Mouse (Mus musculus) lung, embryonic 15.5 days (tissue): ENCODE data around the gene Shisa5. TPM values are rescaled to one million over a fixed set of nuclear protein-coding genes. Genes with fewer than 3 reads are reported as not detected.

ENCODE experiments used
- ATAC-seq: fragments of 200-750 bp; cut with Nextera tagmentation; 2 replicates; pipeline ENCODE4 v1.8.0; 2017; ENCODE audit warnings: moderate number of reproducible peaks, borderline replicate concordance; ENCODE audit not compliant: low FRiP score, low TSS enrichment; ENCODE audit errors: extremely low read depth
- H3K27ac ChIP-seq: fragments of 300-500 bp; sonication (generic); 2 replicates; pipeline ENCODE4 v1.5.1; 2015; ENCODE audit warnings: moderate library complexity, mild to moderate bottlenecking, inconsistent platforms
- H3K27me3 ChIP-seq: fragments of 300-500 bp; sonication (generic); 2 replicates; pipeline ENCODE4 v1.6.1; 2015; ENCODE audit warnings: inconsistent platforms
- H3K36me3 ChIP-seq: fragments of 300-500 bp; sonication (generic); 2 replicates; pipeline ENCODE4 v1.6.1; 2015; ENCODE audit warnings: inconsistent platforms
- H3K4me1 ChIP-seq: fragments of 300-500 bp; sonication (generic); 2 replicates; pipeline ENCODE4 v1.6.1; 2015; ENCODE audit warnings: inconsistent platforms
- H3K4me2 ChIP-seq: fragments of 300-500 bp; sonication (generic); 2 replicates; pipeline ENCODE4 v1.6.1; 2015; ENCODE audit warnings: inconsistent platforms, mild to moderate bottlenecking, moderate library complexity
- H3K4me3 ChIP-seq: fragments of 300-500 bp; sonication (generic); 2 replicates; pipeline ENCODE4 v1.5.1; 2015; ENCODE audit warnings: mild to moderate bottlenecking, inconsistent platforms
- H3K9ac ChIP-seq: fragments of 300-500 bp; sonication (generic); 2 replicates; pipeline ENCODE4 v1.6.1; 2015; ENCODE audit warnings: inconsistent platforms
- H3K9me3 ChIP-seq: fragments of 300-500 bp; sonication (generic); 2 replicates; pipeline ENCODE4 v1.6.1; 2016; ENCODE audit warnings: inconsistent platforms
- WGBS: fragments of 180-500 bp; shearing (Covaris S2); methylation state at CpG from one replicate; pipeline ENCODE4 v1.1.7; 2015; 5-methylcytosine and 5-hydroxymethylcytosine counted together
- polyA plus RNA-seq: library from polyadenylated mRNA; unstranded; fragments of >200 nt; fragmentation: Nextera tagmentation; extraction: Ambion mirVana; gene quantifications from 2 replicates; pipeline ENCODE4 v1.2.1, GENCODE M21; 2015

Gene Shisa5
- 83.2 and 98.3 TPM in 2 replicates for polyA plus RNA-seq

DNA sequence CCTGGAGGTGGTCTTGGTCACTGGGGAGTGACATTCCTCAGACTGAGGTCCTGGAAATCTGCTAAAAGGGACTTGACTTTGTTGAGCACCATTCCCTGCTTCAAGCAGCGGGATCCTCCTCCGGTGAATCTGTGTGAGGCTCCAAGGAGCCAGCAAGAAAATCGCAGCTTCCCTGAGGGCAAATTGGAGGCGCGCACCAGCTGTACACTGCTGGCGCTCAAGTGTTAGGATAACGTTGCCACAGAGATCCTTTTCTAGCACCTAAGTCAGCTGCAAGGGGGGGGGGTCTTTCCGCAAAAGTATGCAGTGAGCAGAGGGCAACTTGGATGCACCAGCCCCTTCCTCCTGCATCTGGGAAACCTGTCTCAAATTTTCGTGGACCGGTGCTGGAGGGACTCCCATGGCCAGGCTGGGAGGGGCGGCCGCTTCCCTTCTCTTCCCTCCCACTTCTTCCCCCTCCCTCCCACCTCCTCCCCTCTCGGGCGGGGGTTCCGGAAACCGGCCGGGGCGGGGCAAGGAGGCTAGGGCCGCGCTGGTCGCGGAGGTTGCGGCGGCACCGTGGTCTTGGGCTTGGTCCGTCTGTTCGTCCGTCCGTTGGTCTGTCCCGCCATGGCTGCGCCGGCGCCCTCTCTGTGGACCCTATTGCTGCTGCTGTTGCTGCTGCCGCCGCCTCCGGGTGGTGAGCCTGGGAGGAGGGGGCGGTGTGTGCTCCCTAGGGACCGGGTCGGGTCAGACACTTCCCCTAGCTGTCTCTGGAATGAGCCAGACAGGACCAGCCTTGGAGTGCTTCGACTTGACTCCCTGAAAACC lies at the start of gene Shisa5:
Gene Shisa5 (plus strand): TSS at position 480 of the 810 bp plus-strand sequence.
- peak; percentile 92 for ATAC-seq
- H3K9ac ChIP-seq, result peak within 1 kb of the TSS; percentile 85
- H3K36me3 ChIP-seq, result no peaks in the 10 kb centered on the region
- no peaks in the 10 kb centered on the region for H3K27me3 ChIP-seq
- WGBS, result under 1% methylated on average over 40 of the region's 40 CpGs
- peak within 1 kb of the TSS; percentile 66 for H3K4me2 ChIP-seq
- H3K27ac ChIP-seq, result peak within 1 kb of the TSS; percentile 85
- H3K4me1 ChIP-seq, result peaks cover 30% of the 10 kb centered on the region
- no peaks in the 10 kb centered on the region for H3K9me3 ChIP-seq
- H3K4me3 ChIP-seq, result peak within 1 kb of the TSS; percentile 86

DNA sequence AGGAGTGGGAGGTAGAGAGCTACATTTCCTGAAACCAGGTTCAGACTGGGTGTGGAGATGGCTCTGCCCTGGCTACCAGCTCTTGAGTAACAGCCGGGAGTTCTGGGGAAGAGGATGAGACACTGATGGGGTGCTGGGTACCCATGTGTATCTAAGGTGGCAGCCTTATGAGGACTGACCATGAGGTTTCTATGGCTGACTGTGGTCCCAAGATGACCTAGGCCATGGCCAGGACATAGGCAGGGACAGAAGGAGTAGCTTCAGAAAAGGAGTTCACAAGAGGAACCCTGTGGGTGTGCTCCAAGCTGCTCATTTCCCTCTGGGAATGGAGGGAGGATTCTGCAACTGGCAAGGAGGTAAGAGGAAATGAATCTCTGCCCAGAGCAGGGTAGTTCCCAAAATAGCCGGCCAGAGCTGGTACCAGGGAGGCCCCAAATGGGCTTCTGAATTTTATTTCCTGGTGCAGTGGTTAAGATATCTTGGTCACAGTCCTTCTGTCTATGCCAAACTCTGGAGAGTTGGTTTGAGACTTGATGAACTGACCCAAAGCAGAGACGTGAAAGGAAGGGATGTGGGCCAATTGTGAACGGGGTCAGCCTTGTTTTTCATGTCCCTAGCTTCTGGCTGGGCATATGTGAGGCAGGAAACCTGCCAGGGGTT lies 48.4 kb upstream of the Shisa5 start:
- WGBS, result 57% methylated on average over 4 of the region's 4 CpGs

DNA sequence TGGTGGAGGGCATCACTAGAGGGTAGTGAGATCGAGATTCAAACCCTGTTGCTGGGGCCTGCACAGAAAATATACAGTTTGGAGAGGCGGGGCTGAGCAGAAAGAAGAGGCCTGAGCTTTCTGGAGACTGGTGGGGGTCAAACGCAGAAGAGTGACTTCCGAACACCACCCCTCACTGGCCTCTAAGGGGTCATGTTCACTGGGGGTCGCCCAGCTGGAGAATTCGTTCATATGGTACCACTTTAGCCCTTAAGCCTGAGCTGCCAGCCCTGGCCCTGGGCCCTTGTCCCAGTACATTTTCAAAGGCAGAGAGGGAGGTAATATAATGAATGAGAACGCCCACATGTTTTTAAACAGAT lies 47.9 kb upstream of the Shisa5 start:
- Histone ChIP-seq H3K4me1 (peaks cover 39% of the 10 kb centered on the region), H3K27me3 (no peaks in the 10 kb centered on the region), H3K36me3 (no peaks in the 10 kb centered on the region), H3K9ac (no peak overlapping the region), H3K4me3 (no peak overlapping the region), H3K27ac (peak overlapping the region; percentile 95), H3K9me3 (no peaks in the 10 kb centered on the region), H3K4me2 (no peak overlapping the region)
- no peak for ATAC-seq
- WGBS, result 66% methylated on average over 7 of the region's 7 CpGs

More for the DNA sequence above, 48.4 kb upstream of the Shisa5 start:
- H3K9ac ChIP-seq, result no peak overlapping the region
- H3K36me3 ChIP-seq, result no peaks in the 10 kb centered on the region
- H3K27me3 ChIP-seq, result no peaks in the 10 kb centered on the region
- peaks cover 37% of the 10 kb centered on the region for H3K4me1 ChIP-seq
- H3K4me2 ChIP-seq, result no peak overlapping the region
- no peaks in the 10 kb centered on the region for H3K9me3 ChIP-seq
- ATAC-seq, result no peak
- peak overlapping the region; percentile 35 for H3K27ac ChIP-seq
- no peak overlapping the region for H3K4me3 ChIP-seq

- Histone ChIP-seq H3K4me2 (peak within 1 kb of the TSS; percentile 83), H3K36me3 (no peaks in the 10 kb centered on the region), H3K27me3 (no peaks in the 10 kb centered on the region), H3K9ac (peak within 1 kb of the TSS; percentile 53), H3K27ac (peak within 1 kb of the TSS; percentile 95), H3K9me3 (no peaks in the 10 kb centered on the region), H3K4me3 (peak within 1 kb of the TSS; percentile 53), H3K4me1 (peaks cover 40% of the 10 kb centered on the region)
- 1% methylated on average over 31 of the region's 31 CpGs for WGBS
- peak; percentile 96 for ATAC-seq
Observed at GRCm38 (mm10) chr9:108991428-108992084, 46.8 kb upstream of the Shisa5 start, which contains the start of gene Pfkfb4. TSS of gene Pfkfb4 (plus strand) at chr9:108991778.

DNA sequence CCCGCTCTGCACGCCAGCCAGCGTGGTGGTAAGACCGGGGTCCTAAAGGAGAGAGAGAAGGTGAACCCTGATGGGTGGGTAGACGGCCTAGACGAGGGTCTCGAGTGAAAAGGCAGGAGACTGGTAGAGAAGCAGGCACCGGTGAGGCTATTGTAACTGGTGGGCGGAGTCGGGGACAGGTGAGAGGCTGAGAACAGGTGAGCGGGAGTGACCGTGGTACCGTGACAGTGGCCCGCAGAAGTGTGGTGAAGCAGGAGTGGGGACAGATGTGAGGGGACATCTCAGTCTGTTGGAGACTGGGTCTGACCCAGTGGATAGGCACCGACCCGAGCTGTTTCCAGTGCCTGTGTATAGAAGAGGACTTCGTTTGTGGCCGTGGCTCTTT lies 46.3 kb upstream of the Shisa5 start:
- H3K27ac ChIP-seq, result peak overlapping the region; percentile 58
- H3K36me3 ChIP-seq, result no peaks in the 10 kb centered on the region
- peak; percentile 2; the same call in 1 of the 2 replicates for ATAC-seq
- H3K9ac ChIP-seq, result peak overlapping the region; percentile 53
- 6% methylated on average over 18 of the region's 18 CpGs for WGBS
- H3K27me3 ChIP-seq, result no peaks in the 10 kb centered on the region
- H3K9me3 ChIP-seq, result no peaks in the 10 kb centered on the region
- peaks cover 40% of the 10 kb centered on the region for H3K4me1 ChIP-seq
- H3K4me3 ChIP-seq, result peak overlapping the region; percentile 53
- peak overlapping the region; percentile 83 for H3K4me2 ChIP-seq

DNA sequence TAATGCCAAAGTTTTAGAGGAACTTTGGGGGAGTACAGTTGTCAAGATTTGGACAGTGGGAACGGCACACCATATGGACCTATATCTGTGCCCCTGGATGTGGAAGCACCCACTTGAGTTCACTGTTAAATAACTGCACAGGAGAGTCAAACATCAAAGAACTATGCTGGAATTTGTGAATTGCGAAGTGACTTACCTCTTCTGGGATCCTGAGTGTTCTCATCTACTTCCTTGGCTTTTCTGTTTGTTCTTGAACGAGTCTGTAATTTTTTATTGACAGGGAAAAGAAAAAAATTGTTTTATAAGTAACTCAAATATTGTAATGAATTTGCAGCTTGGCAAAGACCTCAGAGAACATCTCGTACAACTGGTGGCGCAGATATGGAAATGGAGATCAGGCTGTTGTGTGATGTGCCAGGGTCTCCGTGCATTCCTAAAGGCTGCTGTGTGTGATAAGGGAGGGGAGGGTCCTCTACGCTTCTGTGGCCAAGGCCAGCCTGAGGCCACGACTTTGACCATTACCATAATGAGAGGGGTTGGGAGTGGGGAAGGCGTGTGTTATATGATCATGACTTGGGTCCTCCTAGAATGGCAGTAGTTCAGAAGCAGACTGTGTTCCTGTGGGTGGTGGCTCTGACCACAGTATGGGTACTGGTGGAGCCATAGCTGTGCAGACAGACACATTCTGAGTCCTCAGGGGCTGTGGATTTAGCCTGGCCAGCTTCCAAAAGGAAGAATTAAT lies 45.6 kb upstream of the Shisa5 start:
- Histone ChIP-seq H3K4me3 (peak overlapping the region; percentile 53), H3K4me2 (peak overlapping the region; percentile 83), H3K27me3 (no peaks in the 10 kb centered on the region)

DNA sequence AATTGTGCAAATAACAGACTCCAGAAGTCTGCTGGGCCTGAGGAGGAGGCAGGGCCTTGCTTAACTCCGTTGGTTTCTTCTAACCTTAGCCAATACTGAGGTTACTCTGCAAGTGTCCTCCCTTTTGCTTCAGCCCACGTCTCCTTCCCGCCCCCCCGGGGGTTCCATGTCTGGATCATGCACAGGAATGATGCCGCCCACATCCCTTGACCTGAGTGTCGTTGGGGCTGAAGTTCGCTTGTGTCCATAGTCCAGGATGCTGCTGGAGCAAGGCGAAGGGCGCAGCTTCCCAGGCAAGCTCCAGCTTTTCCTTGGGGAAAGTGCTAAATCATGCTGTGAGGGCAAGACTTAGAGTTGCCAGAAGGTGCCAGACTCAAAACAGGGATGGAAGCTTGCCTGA lies 42.0 kb upstream of the Shisa5 start:
- 59% methylated on average over 9 of the region's 9 CpGs for WGBS

More for the DNA sequence above, 45.6 kb upstream of the Shisa5 start:
- peak overlapping the region; percentile 58 for H3K27ac ChIP-seq
- H3K9me3 ChIP-seq, result no peaks in the 10 kb centered on the region
- H3K36me3 ChIP-seq, result no peaks in the 10 kb centered on the region
- H3K9ac ChIP-seq, result no peak overlapping the region
- 54% methylated on average over 9 of the region's 9 CpGs for WGBS
- peaks cover 38% of the 10 kb centered on the region for H3K4me1 ChIP-seq
- no peak for ATAC-seq

DNA sequence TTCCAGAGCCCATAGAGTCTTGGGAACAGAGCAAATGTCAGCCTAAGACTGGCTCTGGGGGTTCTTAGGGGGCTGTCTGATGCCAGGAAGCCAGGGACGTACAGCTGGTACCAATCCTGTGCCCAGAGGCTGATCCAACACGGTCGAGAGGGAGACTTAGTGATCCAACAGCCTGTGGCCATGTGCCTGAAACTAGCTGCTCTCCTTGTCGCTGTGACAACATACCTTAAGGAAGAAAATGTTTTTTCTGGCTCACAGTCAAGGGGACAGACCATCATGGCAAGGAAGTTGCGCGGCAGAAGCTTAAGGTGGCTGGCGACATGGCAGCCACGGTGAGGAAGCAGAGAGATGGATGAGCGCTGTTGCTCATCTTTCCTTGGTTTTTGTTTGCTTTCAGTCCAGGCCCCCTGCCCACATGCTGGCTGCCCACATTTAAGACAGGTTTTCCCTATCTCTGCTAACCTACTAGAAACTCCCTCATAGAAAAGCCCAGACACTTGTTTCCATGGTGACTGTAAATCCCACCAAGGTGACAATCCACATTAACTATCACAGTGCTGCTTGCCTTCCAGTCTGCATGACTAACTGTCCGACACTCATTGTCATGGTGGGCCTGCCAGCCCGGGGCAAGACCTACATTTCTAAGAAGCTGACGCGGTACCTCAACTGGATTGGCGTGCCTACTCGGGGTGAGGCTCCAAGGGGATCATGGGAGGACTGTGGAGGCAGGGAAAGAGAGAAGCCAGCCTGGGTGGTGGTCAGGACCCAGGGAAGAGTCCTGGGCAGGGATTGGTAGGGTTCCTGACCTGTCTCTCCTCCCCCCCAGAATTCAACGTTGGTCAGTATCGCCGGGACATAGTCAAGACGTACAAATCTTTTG lies 39.8 kb upstream of the Shisa5 start:
- Histone ChIP-seq H3K4me2 (no peak overlapping the region), H3K27ac (no peak overlapping the region), H3K4me3 (no peak overlapping the region), H3K27me3 (no peaks in the 10 kb centered on the region), H3K9me3 (no peaks in the 10 kb centered on the region), H3K9ac (no peak overlapping the region), H3K4me1 (peaks cover 3% of the 10 kb centered on the region; the same call in 1 of the 2 replicates), H3K36me3 (no peaks in the 10 kb centered on the region)
- ATAC-seq, result no peak
- 76% methylated on average over 19 of the region's 19 CpGs for WGBS

More for the DNA sequence above, 42.0 kb upstream of the Shisa5 start:
- H3K9me3 ChIP-seq, result no peaks in the 10 kb centered on the region
- ATAC-seq, result no peak
- H3K4me2 ChIP-seq, result no peak overlapping the region
- peaks cover 10% of the 10 kb centered on the region; the same call in 1 of the 2 replicates for H3K4me1 ChIP-seq
- no peaks in the 10 kb centered on the region for H3K36me3 ChIP-seq
- H3K4me3 ChIP-seq, result no peak overlapping the region
- H3K27ac ChIP-seq, result no peak overlapping the region
- H3K9ac ChIP-seq, result no peak overlapping the region
- H3K27me3 ChIP-seq, result no peaks in the 10 kb centered on the region

- H3K4me2 ChIP-seq, result no peak overlapping the region
- no peaks in the 10 kb centered on the region for H3K27me3 ChIP-seq
- WGBS, result 84% methylated on average over 4 of the region's 4 CpGs
- no peak overlapping the region for H3K9ac ChIP-seq
- H3K9me3 ChIP-seq, result no peaks in the 10 kb centered on the region
- H3K4me3 ChIP-seq, result no peak overlapping the region
- H3K4me1 ChIP-seq, result peaks cover 3% of the 10 kb centered on the region; the same call in 1 of the 2 replicates
- H3K27ac ChIP-seq, result no peak overlapping the region
- H3K36me3 ChIP-seq, result no peaks in the 10 kb centered on the region
- ATAC-seq, result no peak
Observed at GRCm38 (mm10) chr9:108999167-108999526, 39.2 kb upstream of the Shisa5 start.

- Histone ChIP-seq H3K4me2 (no peak overlapping the region), H3K4me1 (no peaks in the 10 kb centered on the region), H3K4me3 (no peak overlapping the region), H3K9me3 (no peaks in the 10 kb centered on the region), H3K27me3 (no peaks in the 10 kb centered on the region), H3K9ac (no peak overlapping the region), H3K27ac (no peak overlapping the region), H3K36me3 (no peaks in the 10 kb centered on the region)
- ATAC-seq, result 0 out of 2 replicates have a peak, but pooled peaks have one; percentile 28
- 12% methylated on average over 3 of the region's 3 CpGs for WGBS
Observed at GRCm38 (mm10) chr9:109000726-109001125, 37.6 kb upstream of the Shisa5 start.
